Mouse (Mus musculus) CH12.LX (cell line): Measurements from ENCODE around the gene Lzts3. TPM values are rescaled to one million over a fixed set of nuclear protein-coding genes. Genes with fewer than 3 reads are reported as not detected.

ENCODE experiments used
- DNase-seq: peaks from one replicate; pipeline ENCODE4 v3.0.0-alpha.2; 2013; ENCODE audit errors: extremely low read depth
- H3K27ac ChIP-seq: 2 replicates; pipeline ENCODE4 v1.5.1; 2012; ENCODE audit warnings: low read depth, mild to moderate bottlenecking, control low read depth, moderate library complexity; ENCODE audit not compliant: insufficient read depth
- H3K27me3 ChIP-seq: replicated peaks from 2 replicates; pipeline ENCODE3; 2012; ENCODE audit warnings: inconsistent platforms
- H3K36me3 ChIP-seq, 2 experiments: replicated peaks in 1 of 2; 2 replicates each; pipeline versions ENCODE3 to v1.6.1; 2012; ENCODE audit warnings: inconsistent platforms in 1 of 2, low read length in 1 of 2, mild to moderate bottlenecking in 1 of 2, mixed read lengths in 1 of 2, moderate library complexity in 1 of 2; ENCODE audit not compliant: control insufficient read depth in 1 of 2, insufficient read depth in 1 of 2
- H3K4me1 ChIP-seq, 2 experiments: 2 replicates each; pipeline ENCODE4 v1.6.1; 2012; ENCODE audit warnings: inconsistent platforms in 1 of 2, moderate library complexity in 1 of 2; ENCODE audit not compliant: insufficient read depth in 2 of 2, control insufficient read depth in 1 of 2
- H3K4me2 ChIP-seq: 2 replicates; pipeline ENCODE4 v1.6.1; 2012; ENCODE audit warnings: low read depth, mild to moderate bottlenecking, control low read depth; ENCODE audit not compliant: poor library complexity, insufficient read depth, severe bottlenecking
- H3K4me3 ChIP-seq, 3 experiments: fragments of 150-350 bp in 1 of 3; sonication (generic) in 1 of 3; replicated peaks in 1 of 3; 2 replicates each; pipeline versions ENCODE3 to v1.5.1; 2011 to 2012; ENCODE audit warnings: low read depth in 2 of 3, low read length in 2 of 3, mild to moderate bottlenecking in 2 of 3, moderate library complexity in 2 of 3, control low read depth in 1 of 3, improper control_type of control experiment in 1 of 3, inconsistent platforms in 1 of 3, mixed read lengths in 1 of 3; ENCODE audit not compliant: poor library complexity in 1 of 3
- H3K79me2 ChIP-seq: replicated peaks from 2 replicates; pipeline ENCODE4 v1.6.1; 2012; ENCODE audit warnings: mild to moderate bottlenecking, moderate library complexity; ENCODE audit not compliant: control insufficient read depth, poor library complexity, insufficient read depth, severe bottlenecking; ENCODE audit errors: extremely low read depth
- H3K9ac ChIP-seq: 2 replicates; pipeline ENCODE4 v1.6.1; 2012; ENCODE audit warnings: low read depth, mild to moderate bottlenecking, control low read depth, moderate library complexity; ENCODE audit not compliant: insufficient read depth
- H3K9me3 ChIP-seq: replicated peaks from 2 replicates; pipeline ENCODE3; 2012; ENCODE audit warnings: low read length, inconsistent platforms, mixed read lengths
- CHD1 ChIP-seq: IDR thresholded peaks from 2 replicates; pipeline ENCODE4 v1.6.1; 2012; ENCODE audit warnings: low read depth, low read length, improper control_type of control experiment, inconsistent platforms
- CTCF ChIP-seq, 2 experiments: IDR thresholded peaks in 1 of 2; conservative IDR thresholded peaks in 1 of 2; 2 replicates each; pipeline ENCODE4 v1.5.1; 2011 to 2012; ENCODE audit warnings: low read depth in 2 of 2, low read length in 2 of 2, improper control_type of control experiment in 1 of 2, inconsistent platforms in 1 of 2, mild to moderate bottlenecking in 1 of 2, moderate library complexity in 1 of 2
- E2F4 ChIP-seq: IDR thresholded peaks from 2 replicates; pipeline ENCODE4 v1.6.1; 2011; ENCODE audit warnings: low read depth, low read length, improper control_type of control experiment; ENCODE audit not compliant: insufficient replicate concordance
- ELF1 ChIP-seq: IDR thresholded peaks from 2 replicates; pipeline ENCODE4 v1.6.1; 2014; ENCODE audit warnings: low read depth, mild to moderate bottlenecking, inconsistent platforms, low read length, improper control_type of control experiment
- EP300 ChIP-seq: IDR thresholded peaks from 2 replicates; pipeline ENCODE4 v1.6.1; 2011; ENCODE audit warnings: low read length, improper control_type of control experiment
- HCFC1 ChIP-seq: IDR thresholded peaks from 2 replicates; pipeline ENCODE4 v1.6.1; 2012; ENCODE audit warnings: low read depth, mild to moderate bottlenecking, inconsistent platforms, low read length, improper control_type of control experiment
- KAT2A ChIP-seq: IDR thresholded peaks from 2 replicates; pipeline ENCODE4 v1.6.1; 2012; ENCODE audit warnings: low read length, improper control_type of control experiment, inconsistent platforms; ENCODE audit not compliant: insufficient replicate concordance
- MAZ ChIP-seq: IDR thresholded peaks from 2 replicates; pipeline ENCODE4 v1.6.1; 2012; ENCODE audit warnings: low read depth, mild to moderate bottlenecking, inconsistent platforms, low read length, improper control_type of control experiment, moderate library complexity
- MEF2A ChIP-seq: IDR thresholded peaks from 2 replicates; pipeline ENCODE4 v1.6.1; 2014; ENCODE audit warnings: low read depth, mild to moderate bottlenecking, inconsistent platforms, low read length, improper control_type of control experiment, borderline replicate concordance
- MYC ChIP-seq: IDR thresholded peaks from 2 replicates; pipeline ENCODE4 v1.6.1; 2011; ENCODE audit warnings: low read depth, mild to moderate bottlenecking, improper control_type of control experiment, low read length
- NELFE ChIP-seq: IDR thresholded peaks from 2 replicates; pipeline ENCODE4 v1.6.1; 2011; ENCODE audit warnings: low read depth, low read length, improper control_type of control experiment
- NRF1 ChIP-seq: IDR thresholded peaks from 2 replicates; pipeline ENCODE4 v1.6.1; 2014; ENCODE audit warnings: low read depth, mild to moderate bottlenecking, inconsistent platforms, low read length, improper control_type of control experiment, moderate library complexity
- POLR2A ChIP-seq: IDR thresholded peaks from 2 replicates; pipeline ENCODE4 v1.6.1; 2011; ENCODE audit warnings: low read depth, mild to moderate bottlenecking, improper control_type of control experiment, low read length
- POLR2AphosphoS2 ChIP-seq: IDR thresholded peaks from 2 replicates; pipeline ENCODE4 v1.6.1; 2011; ENCODE audit warnings: low read depth, low read length, improper control_type of control experiment
- SIN3A ChIP-seq: IDR thresholded peaks from 2 replicates; pipeline ENCODE4 v1.6.1; 2012; ENCODE audit warnings: low read length, improper control_type of control experiment, inconsistent platforms
- SMC3 ChIP-seq: IDR thresholded peaks from 2 replicates; pipeline ENCODE4 v1.6.1; 2011; ENCODE audit warnings: low read depth, low read length, improper control_type of control experiment
- TBP ChIP-seq: conservative IDR thresholded peaks from 2 replicates; pipeline ENCODE4 v1.6.1; 2011; ENCODE audit warnings: low read depth, low read length, improper control_type of control experiment
- TCF12 ChIP-seq: IDR thresholded peaks from 2 replicates; pipeline ENCODE4 v1.6.1; 2014; ENCODE audit warnings: low read depth, mild to moderate bottlenecking, inconsistent platforms, low read length, improper control_type of control experiment
- USF1 ChIP-seq: IDR thresholded peaks from 2 replicates; pipeline ENCODE4 v1.6.1; 2014; ENCODE audit warnings: low read depth, mild to moderate bottlenecking, inconsistent platforms, low read length, improper control_type of control experiment
- ZMIZ1 ChIP-seq: IDR thresholded peaks from 2 replicates; pipeline ENCODE4 v1.6.1; 2012; ENCODE audit warnings: low read depth, mild to moderate bottlenecking, inconsistent platforms, low read length, improper control_type of control experiment
- dilution Hi-C: fragments of 300-500 bp; cut with MboI; formaldehyde crosslinking; loops from 2 replicates; pipeline ENCODE4 v1.14.3; 2020; ENCODE audit warnings: low sequenced_read_pairs; ENCODE audit not compliant: extremely low pct_unique_long_range_greater_than_20kb, extremely low pct_ligation_motif_present
- in situ Hi-C: fragments of 300-500 bp; cut with MboI; formaldehyde crosslinking; loops from 3 replicates; pipeline ENCODE4 v1.14.3; 2019; ENCODE audit warnings: low sequenced_read_pairs, low pct_ligation_motif_present, low pct_unique_long_range_greater_than_20kb, mixed read lengths
- polyA plus RNA-seq: library from polyadenylated mRNA; unstranded; fragments of >175 nt; gene quantifications from 2 replicates; pipeline ENCODE4 v1.2.1, GENCODE M21; 2012; ENCODE audit warnings: low read depth; ENCODE audit not compliant: insufficient read length
- total RNA-seq, 2 experiments: library from RNA; depleted of rRNA; stranded (reverse); fragments of 300-350 nt in 1 of 2; fragments of >200 nt in 1 of 2; gene quantifications; 2 replicates each; pipeline ENCODE4 v1.2.3; 2012 to 2014

Gene Lzts3
- total and polyA plus RNA-seq, 3 experiments, result 1.5 to 4.2 (median 3.9) TPM

- in situ Hi-C loops (no loop called here), dilution Hi-C loops (no loop called here)
- no peaks in the 10 kb centered on the region for H3K9me3 ChIP-seq
- peak within 1 kb of the TSS; percentile 78 for H3K9ac ChIP-seq
- peak within 1 kb of the TSS; percentile 66 to 69 (median 68) for H3K4me3 ChIP-seq
- H3K4me1 ChIP-seq, result peaks cover 4 to 46% of the 10 kb centered on the region in 2 experiments; a peak in 3 of 4 replicates
- H3K4me2 ChIP-seq, result peak within 1 kb of the TSS; percentile 88
- H3K36me3 ChIP-seq, result peaks cover 16 to 33% of the 10 kb centered on the region in 2 experiments
- TF ChIP-seq ELF1, result peak; percentile 35; the same call in 1 of the 2 replicates
- TF ChIP-seq KAT2A, result no peak
- TF ChIP-seq TCF12, result peak; percentile 45; the same call in 1 of the 2 replicates
- TF ChIP-seq TBP, result 0 out of 2 replicates have a peak, but pooled peaks have one; percentile 42
- TF ChIP-seq POLR2A, result peak; percentile 94
- no peak for TF ChIP-seq EP300
- TF ChIP-seq CHD1, result no peak
- TF ChIP-seq HCFC1, result peak; percentile 69
- TF ChIP-seq NELFE, result peak; percentile 94
- peak; percentile 82 for TF ChIP-seq SIN3A
- TF ChIP-seq E2F4, result peak; percentile 81; the same call in 1 of the 2 replicates
- no peak for TF ChIP-seq USF1
- peak; percentile 74; the same call in 1 of the 2 replicates for TF ChIP-seq ZMIZ1
- TF ChIP-seq MEF2A, result no peak
- TF ChIP-seq CTCF (conservative IDR thresholded peaks at IDR 0.05 in 1 of 2, IDR thresholded peaks at IDR 0.05 in 1 of 2; ENCODE audit: low read depth in 2 of 2, low read length in 2 of 2), result peak in 1 of 2 experiments; percentile 29; a peak in 1 of 4 replicates
- 0 out of 2 replicates have a peak, but pooled peaks have one; percentile 76 for TF ChIP-seq POLR2AphosphoS2
- peak; percentile 94 for TF ChIP-seq NRF1
- peak; percentile 61 for TF ChIP-seq MYC
- H3K27ac ChIP-seq, result peak within 1 kb of the TSS; percentile 87
- H3K27me3 ChIP-seq, result no peaks in the 10 kb centered on the region
- DNase-seq, result peak; percentile 97
- H3K79me2 ChIP-seq, result peaks cover 18% of the 10 kb centered on the region
Measured at GRCm38 (mm10) chr2:130664102-130664701, 21.6 kb upstream of the Lzts3 start, which contains the start of gene Ddrgk1. Gene Ddrgk1, minus strand, starts transcription at chr2:130664659.

GRCm38 (mm10) chr2:130663342-130663741, 20.7 kb upstream of the Lzts3 start:
- no peak for DNase-seq
- Histone ChIP-seq H3K79me2 (peaks cover 11% of the 10 kb centered on the region), H3K4me3 (peak overlapping the region; percentile 66 to 69 (median 68)), H3K36me3 (peaks cover 24 to 41% of the 10 kb centered on the region in 2 experiments), H3K4me2 (peak overlapping the region; percentile 88), H3K4me1 (peaks cover 3 to 38% of the 10 kb centered on the region in 2 experiments; a peak in 3 of 4 replicates), H3K9me3 (no peaks in the 10 kb centered on the region), H3K27ac (no peak overlapping the region), H3K9ac (peak overlapping the region; percentile 78), H3K27me3 (no peaks in the 10 kb centered on the region)
- TF ChIP-seq SMC3 (no peak), MAZ (no peak), TBP (no peak)
- dilution Hi-C loops, result no loop called here
- in situ Hi-C loops, result no loop called here
